Mouse (Mus musculus) CH12.LX (cell line): ENCODE measurements around the gene Tex22. TPM values are rescaled to one million over a fixed set of nuclear protein-coding genes. Genes with fewer than 3 reads are reported as not detected.

Source experiments
- DNase-seq: peaks from one replicate; pipeline ENCODE4 v3.0.0-alpha.2; 2013; ENCODE audit errors: extremely low read depth
- H3K27ac ChIP-seq: 2 replicates; pipeline ENCODE4 v1.5.1; 2012; ENCODE audit warnings: low read depth, mild to moderate bottlenecking, control low read depth, moderate library complexity; ENCODE audit not compliant: insufficient read depth
- H3K27me3 ChIP-seq: replicated peaks from 2 replicates; pipeline ENCODE3; 2012; ENCODE audit warnings: inconsistent platforms
- H3K36me3 ChIP-seq, 2 experiments: replicated peaks in 1 of 2; 2 replicates each; pipeline versions ENCODE3 to v1.6.1; 2012; ENCODE audit warnings: inconsistent platforms in 1 of 2, low read length in 1 of 2, mild to moderate bottlenecking in 1 of 2, mixed read lengths in 1 of 2, moderate library complexity in 1 of 2; ENCODE audit not compliant: control insufficient read depth in 1 of 2, insufficient read depth in 1 of 2
- H3K4me1 ChIP-seq, 2 experiments: 2 replicates each; pipeline ENCODE4 v1.6.1; 2012; ENCODE audit warnings: inconsistent platforms in 1 of 2, moderate library complexity in 1 of 2; ENCODE audit not compliant: insufficient read depth in 2 of 2, control insufficient read depth in 1 of 2
- H3K4me2 ChIP-seq: 2 replicates; pipeline ENCODE4 v1.6.1; 2012; ENCODE audit warnings: low read depth, mild to moderate bottlenecking, control low read depth; ENCODE audit not compliant: poor library complexity, insufficient read depth, severe bottlenecking
- H3K4me3 ChIP-seq, 3 experiments: fragments of 150-350 bp in 1 of 3; sonication (generic) in 1 of 3; replicated peaks in 1 of 3; 2 replicates each; pipeline versions ENCODE3 to v1.5.1; 2011 to 2012; ENCODE audit warnings: low read depth in 2 of 3, low read length in 2 of 3, mild to moderate bottlenecking in 2 of 3, moderate library complexity in 2 of 3, control low read depth in 1 of 3, improper control_type of control experiment in 1 of 3, inconsistent platforms in 1 of 3, mixed read lengths in 1 of 3; ENCODE audit not compliant: poor library complexity in 1 of 3
- H3K79me2 ChIP-seq: replicated peaks from 2 replicates; pipeline ENCODE4 v1.6.1; 2012; ENCODE audit warnings: mild to moderate bottlenecking, moderate library complexity; ENCODE audit not compliant: control insufficient read depth, poor library complexity, insufficient read depth, severe bottlenecking; ENCODE audit errors: extremely low read depth
- H3K9ac ChIP-seq: 2 replicates; pipeline ENCODE4 v1.6.1; 2012; ENCODE audit warnings: low read depth, mild to moderate bottlenecking, control low read depth, moderate library complexity; ENCODE audit not compliant: insufficient read depth
- H3K9me3 ChIP-seq: replicated peaks from 2 replicates; pipeline ENCODE3; 2012; ENCODE audit warnings: low read length, inconsistent platforms, mixed read lengths
- CHD2 ChIP-seq: IDR thresholded peaks from 2 replicates; pipeline ENCODE4 v1.6.1; 2011; ENCODE audit warnings: low read length, improper control_type of control experiment
- CTCF ChIP-seq, 2 experiments: IDR thresholded peaks in 1 of 2; conservative IDR thresholded peaks in 1 of 2; 2 replicates each; pipeline ENCODE4 v1.5.1; 2011 to 2012; ENCODE audit warnings: low read depth in 2 of 2, low read length in 2 of 2, improper control_type of control experiment in 1 of 2, inconsistent platforms in 1 of 2, mild to moderate bottlenecking in 1 of 2, moderate library complexity in 1 of 2
- E2F4 ChIP-seq: IDR thresholded peaks from 2 replicates; pipeline ENCODE4 v1.6.1; 2011; ENCODE audit warnings: low read depth, low read length, improper control_type of control experiment; ENCODE audit not compliant: insufficient replicate concordance
- ELF1 ChIP-seq: IDR thresholded peaks from 2 replicates; pipeline ENCODE4 v1.6.1; 2014; ENCODE audit warnings: low read depth, mild to moderate bottlenecking, inconsistent platforms, low read length, improper control_type of control experiment
- EP300 ChIP-seq: IDR thresholded peaks from 2 replicates; pipeline ENCODE4 v1.6.1; 2011; ENCODE audit warnings: low read length, improper control_type of control experiment
- ETS1 ChIP-seq: conservative IDR thresholded peaks from 2 replicates; pipeline ENCODE4 v1.6.1; 2012; ENCODE audit warnings: low read depth, mild to moderate bottlenecking, inconsistent platforms, low read length, improper control_type of control experiment, moderate library complexity
- GABPA ChIP-seq: IDR thresholded peaks from 2 replicates; pipeline ENCODE4 v1.6.1; 2012; ENCODE audit warnings: low read depth, low read length, improper control_type of control experiment, inconsistent platforms; ENCODE audit not compliant: insufficient replicate concordance
- JUN ChIP-seq: IDR thresholded peaks from 2 replicates; pipeline ENCODE4 v1.6.1; 2011; ENCODE audit warnings: low read depth, mild to moderate bottlenecking, low read length, improper control_type of control experiment, moderate library complexity; ENCODE audit not compliant: insufficient read depth
- JUND ChIP-seq: conservative IDR thresholded peaks from 2 replicates; pipeline ENCODE4 v1.6.1; 2011; ENCODE audit warnings: low read depth, low read length, improper control_type of control experiment
- MAX ChIP-seq: IDR thresholded peaks from 2 replicates; pipeline ENCODE4 v1.6.1; 2011; ENCODE audit warnings: low read length, improper control_type of control experiment
- MAZ ChIP-seq: IDR thresholded peaks from 2 replicates; pipeline ENCODE4 v1.6.1; 2012; ENCODE audit warnings: low read depth, mild to moderate bottlenecking, inconsistent platforms, low read length, improper control_type of control experiment, moderate library complexity
- MYC ChIP-seq: IDR thresholded peaks from 2 replicates; pipeline ENCODE4 v1.6.1; 2011; ENCODE audit warnings: low read depth, mild to moderate bottlenecking, improper control_type of control experiment, low read length
- NRF1 ChIP-seq: IDR thresholded peaks from 2 replicates; pipeline ENCODE4 v1.6.1; 2014; ENCODE audit warnings: low read depth, mild to moderate bottlenecking, inconsistent platforms, low read length, improper control_type of control experiment, moderate library complexity
- PAX5 ChIP-seq: IDR thresholded peaks from 2 replicates; pipeline ENCODE4 v1.6.1; 2012; ENCODE audit warnings: low read length, inconsistent platforms, mixed read lengths
- POLR2A ChIP-seq: IDR thresholded peaks from 2 replicates; pipeline ENCODE4 v1.6.1; 2011; ENCODE audit warnings: low read depth, mild to moderate bottlenecking, improper control_type of control experiment, low read length
- RAD21 ChIP-seq: IDR thresholded peaks from 2 replicates; pipeline ENCODE4 v1.6.1; 2011; ENCODE audit warnings: low read depth, mild to moderate bottlenecking, low read length, improper control_type of control experiment, moderate library complexity
- SMC3 ChIP-seq: IDR thresholded peaks from 2 replicates; pipeline ENCODE4 v1.6.1; 2011; ENCODE audit warnings: low read depth, low read length, improper control_type of control experiment
- TBP ChIP-seq: conservative IDR thresholded peaks from 2 replicates; pipeline ENCODE4 v1.6.1; 2011; ENCODE audit warnings: low read depth, low read length, improper control_type of control experiment
- TCF12 ChIP-seq: IDR thresholded peaks from 2 replicates; pipeline ENCODE4 v1.6.1; 2014; ENCODE audit warnings: low read depth, mild to moderate bottlenecking, inconsistent platforms, low read length, improper control_type of control experiment
- UBTF ChIP-seq: IDR thresholded peaks from 2 replicates; pipeline ENCODE4 v1.6.1; 2012; ENCODE audit warnings: low read depth, mild to moderate bottlenecking, inconsistent platforms, low read length, improper control_type of control experiment, moderate library complexity
- USF1 ChIP-seq: IDR thresholded peaks from 2 replicates; pipeline ENCODE4 v1.6.1; 2014; ENCODE audit warnings: low read depth, mild to moderate bottlenecking, inconsistent platforms, low read length, improper control_type of control experiment
- USF2 ChIP-seq: conservative IDR thresholded peaks from 2 replicates; pipeline ENCODE4 v1.6.1; 2011; ENCODE audit warnings: low read depth, low read length, improper control_type of control experiment
- ZKSCAN1 ChIP-seq: IDR thresholded peaks from 2 replicates; pipeline ENCODE4 v1.6.1; 2012; ENCODE audit warnings: low read depth, inconsistent platforms, low read length, improper control_type of control experiment, borderline replicate concordance
- ZNF384 ChIP-seq: IDR thresholded peaks from 2 replicates; pipeline ENCODE4 v1.6.1; 2012; ENCODE audit warnings: low read depth, low read length, improper control_type of control experiment, inconsistent platforms
- dilution Hi-C: fragments of 300-500 bp; cut with MboI; formaldehyde crosslinking; loops from 2 replicates; pipeline ENCODE4 v1.14.3; 2020; ENCODE audit warnings: low sequenced_read_pairs; ENCODE audit not compliant: extremely low pct_unique_long_range_greater_than_20kb, extremely low pct_ligation_motif_present
- in situ Hi-C: fragments of 300-500 bp; cut with MboI; formaldehyde crosslinking; loops from 3 replicates; pipeline ENCODE4 v1.14.3; 2019; ENCODE audit warnings: low sequenced_read_pairs, low pct_ligation_motif_present, low pct_unique_long_range_greater_than_20kb, mixed read lengths
- polyA plus RNA-seq: library from polyadenylated mRNA; unstranded; fragments of >175 nt; gene quantifications from 2 replicates; pipeline ENCODE4 v1.2.1, GENCODE M21; 2012; ENCODE audit warnings: low read depth; ENCODE audit not compliant: insufficient read length
- total RNA-seq, 2 experiments: library from RNA; depleted of rRNA; stranded (reverse); fragments of 300-350 nt in 1 of 2; fragments of >200 nt in 1 of 2; gene quantifications; 2 replicates each; pipeline ENCODE4 v1.2.3; 2012 to 2014

Tex22 gene
- total and polyA plus RNA-seq, 3 experiments = 0.21 TPM; not detected in 2

- H3K27me3 ChIP-seq = peaks cover 2% of the 10 kb centered on the region
- no peaks in the 10 kb centered on the region for H3K9me3 ChIP-seq
- peaks cover 0 to 46% of the 10 kb centered on the region in 2 experiments for H3K36me3 ChIP-seq
- peaks cover 25 to 57% of the 10 kb centered on the region in 2 experiments for H3K4me1 ChIP-seq
- H3K4me2 ChIP-seq = no peak overlapping the region
- no peak for TF ChIP-seq TCF12
- no peak for TF ChIP-seq PAX5
- no peak for TF ChIP-seq ZKSCAN1
- no peak for TF ChIP-seq ELF1
- no peak for TF ChIP-seq MAZ
- TF ChIP-seq E2F4 = no peak
- no peak for TF ChIP-seq CTCF (conservative IDR thresholded peaks at IDR 0.05 in 1 of 2, IDR thresholded peaks at IDR 0.05 in 1 of 2; ENCODE audit: low read depth in 2 of 2, low read length in 2 of 2)
- no peak for TF ChIP-seq ZNF384
- no peak for TF ChIP-seq NRF1
- in situ Hi-C loops = no loop called here
- dilution Hi-C loops = no loop called here
- peaks cover 36% of the 10 kb centered on the region for H3K79me2 ChIP-seq
- H3K9ac ChIP-seq = no peak overlapping the region
- DNase-seq = no peak
- H3K27ac ChIP-seq = no peak overlapping the region
- no peak overlapping the region for H3K4me3 ChIP-seq
Observed at GRCm38 (mm10) chr12:113100448-113101076, 26.3 kb downstream of the Tex22 start.

- Histone ChIP-seq H3K9me3 (no peaks in the 10 kb centered on the region), H3K4me2 (no peak overlapping the region), H3K4me3 (no peak overlapping the region), H3K4me1 (peaks cover 25 to 49% of the 10 kb centered on the region in 2 experiments), H3K79me2 (peaks cover 43% of the 10 kb centered on the region), H3K36me3 (peaks cover 0 to 54% of the 10 kb centered on the region in 2 experiments), H3K27ac (no peak overlapping the region), H3K27me3 (peaks cover 2% of the 10 kb centered on the region), H3K9ac (no peak overlapping the region)
- dilution Hi-C loops = no loop called here
- DNase-seq = no peak
- in situ Hi-C loops = no loop called here
- TF ChIP-seq GABPA (no peak), ETS1 (no peak)
Observed at GRCm38 (mm10) chr12:113101251-113101960, 27.1 kb downstream of the Tex22 start.

- Histone ChIP-seq H3K4me3 (no peak overlapping the region), H3K79me2 (peaks cover 53% of the 10 kb centered on the region), H3K9me3 (no peaks in the 10 kb centered on the region), H3K27ac (no peak overlapping the region), H3K4me1 (peaks cover 23 to 53% of the 10 kb centered on the region in 2 experiments), H3K36me3 (peaks cover 0 to 64% of the 10 kb centered on the region in 2 experiments), H3K9ac (no peak overlapping the region), H3K27me3 (no peaks in the 10 kb centered on the region), H3K4me2 (no peak overlapping the region)
- dilution Hi-C loops = no loop called here
- in situ Hi-C loops = no loop called here
- DNase-seq = peak; percentile 78
- TF ChIP-seq USF2 (no peak), SMC3 (peak; percentile 77), NRF1 (no peak), EP300 (no peak), JUND (no peak), JUN (no peak), MAX (no peak), ELF1 (0 out of 2 replicates have a peak, but pooled peaks have one; percentile 24), ZNF384 (no peak), USF1 (no peak), MYC (no peak), UBTF (no peak), RAD21 (peak; percentile 84), CHD2 (no peak), TBP (no peak), CTCF (conservative IDR thresholded peaks at IDR 0.05 in 1 of 2, IDR thresholded peaks at IDR 0.05 in 1 of 2; ENCODE audit: low read depth in 2 of 2, low read length in 2 of 2) (peak; percentile 20 to 92; a peak in 2 of 4 replicates), POLR2A (no peak), ETS1 (no peak)
Observed at GRCm38 (mm10) chr12:113102461-113102860, 28.2 kb downstream of the Tex22 start.
